Mouse (Mus musculus) spleen, postnatal 36 days (tissue): ENCODE results near the gene Gm4187.
"Not testable (repeated sequence)": the region's sequence is repeated elsewhere in the genome, so short reads cannot be mapped to it uniquely, and the experiment has no call there.

Experiments used
- DNase-seq, 2 experiments: peaks; one replicate each; pipeline ENCODE4 v3.0.0; 2022; ENCODE audit warnings: low spot score in 2 of 2, mixed read lengths in 1 of 2

The Gm4187 gene

DNA sequence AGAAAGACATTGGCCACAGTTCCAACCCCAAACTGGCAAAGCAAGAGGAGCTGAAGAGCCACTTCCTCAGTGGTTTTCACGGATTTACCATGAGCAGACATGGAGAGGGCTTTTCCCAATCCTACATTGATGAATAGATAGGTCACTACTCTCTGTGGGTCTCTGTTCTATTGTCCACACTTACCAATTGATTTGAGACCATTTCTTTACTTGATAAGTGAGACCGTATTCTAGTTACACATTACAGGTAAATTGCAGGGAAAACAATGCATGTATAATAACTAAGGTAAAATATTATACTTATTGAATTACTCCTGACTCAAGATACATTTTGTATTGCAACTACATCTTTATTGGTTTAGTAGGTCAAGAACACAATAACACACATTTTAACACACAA lies at the start of gene Gm4187:
Gene Gm4187 (minus strand): TSS at position 101 of the 400 bp plus-strand sequence.
- DNase-seq: not testable (repeated sequence)

DNA sequence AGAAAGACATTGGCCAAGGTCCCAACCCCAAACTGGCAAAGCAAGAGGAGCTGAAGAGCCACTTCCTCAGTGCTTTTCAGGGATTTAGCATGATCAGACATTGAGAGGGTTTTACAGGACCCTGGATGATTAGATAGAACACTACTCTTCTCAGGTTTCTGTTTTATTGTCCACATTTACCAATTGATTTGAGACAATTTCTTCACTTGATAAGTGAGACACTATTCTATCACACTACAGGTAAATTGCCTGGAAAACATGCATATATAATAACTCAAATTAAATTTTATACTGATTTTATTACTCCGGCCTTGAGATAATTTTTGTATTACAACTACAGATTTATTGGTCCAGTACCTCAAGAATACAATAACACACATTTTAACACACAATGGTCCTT lies 41.4 kb upstream of the Gm4187 start, which contains the start of gene Gm8660:
Gene Gm8660 (minus strand): TSS at position 101 of the 400 bp plus-strand sequence.
- not testable (repeated sequence) for DNase-seq
